Mouse (Mus musculus): Measurements from ENCODE around the gene Fancc.

DNA sequence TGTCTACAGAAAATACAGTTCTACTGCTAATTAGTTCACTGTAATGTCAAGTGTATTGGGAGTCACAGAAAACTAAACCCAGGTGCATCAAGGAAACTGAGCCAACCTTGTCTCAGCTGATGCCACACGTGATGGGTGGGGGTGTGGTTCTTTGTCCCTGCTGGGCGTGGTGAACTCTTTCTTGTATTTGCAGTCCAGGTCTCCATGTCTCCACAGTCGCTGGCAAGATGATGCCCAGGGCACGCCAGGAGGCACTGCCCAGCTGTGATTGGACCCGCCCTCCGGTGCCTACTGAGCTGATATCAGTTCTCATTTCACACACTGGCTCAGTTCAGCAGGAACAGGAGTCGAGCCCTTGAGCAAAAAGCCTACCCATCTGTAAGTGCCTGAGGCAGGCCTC, 196.1 kb downstream of the Fancc start:
- TF ChIP-seq POLR2A (IDR thresholded peaks at IDR 0.05; ENCODE audit: borderline replicate concordance, insufficient read depth, low read length) (no peak), CTCF (IDR thresholded peaks at IDR 0.05; ENCODE audit: borderline replicate concordance, insufficient read depth, low read depth, low read length) (no peak)
